Mouse (Mus musculus) myocyte (in vitro differentiated cells): ENCODE data around the gene Tmc8. TPM values are rescaled to one million over a fixed set of nuclear protein-coding genes. Genes with fewer than 3 reads are reported as not detected.

Source experiments
- H3K27me3 ChIP-seq: one replicate; pipeline ENCODE4 v1.6.1; 2011; ENCODE audit not compliant: control insufficient read depth, insufficient read depth, insufficient read length
- H3K36me3 ChIP-seq: one replicate; pipeline ENCODE4 v1.6.1; 2011; ENCODE audit not compliant: control insufficient read depth, insufficient read depth
- H3K4me2 ChIP-seq: one replicate; pipeline ENCODE4 v1.6.1; 2011; ENCODE audit warnings: low read depth, control low read depth
- H3K4me3 ChIP-seq: one replicate; pipeline ENCODE4 v1.5.1; 2011; ENCODE audit warnings: mild to moderate bottlenecking, control low read depth, moderate library complexity
- H3K79me2 ChIP-seq: one replicate; pipeline ENCODE4 v1.6.1; 2011; ENCODE audit not compliant: control insufficient read depth, insufficient read depth
- H3ac ChIP-seq: one replicate; pipeline ENCODE4 v1.6.1; 2011; ENCODE audit not compliant: control insufficient read depth, insufficient read length
- CEBPB ChIP-seq: IDR thresholded peaks from 2 replicates; pipeline ENCODE4 v1.6.1; 2011; ENCODE audit warnings: mild to moderate bottlenecking, moderate library complexity; ENCODE audit not compliant: poor library complexity, insufficient read depth, severe bottlenecking
- E2F4 ChIP-seq: IDR thresholded peaks from one replicate; pipeline ENCODE4 v1.6.1; 2011; ENCODE audit warnings: mild to moderate bottlenecking, control low read depth, moderate library complexity; ENCODE audit not compliant: insufficient read depth
- MAX ChIP-seq: IDR thresholded peaks from one replicate; pipeline ENCODE4 v1.6.1; 2011; ENCODE audit warnings: low read depth, mild to moderate bottlenecking, control low read depth
- MYOD1 ChIP-seq, 3 experiments: IDR thresholded peaks; one replicate each; pipeline ENCODE4 v1.6.1; 2011; ENCODE audit warnings: control low read depth in 2 of 3, low read depth in 2 of 3, mild to moderate bottlenecking in 2 of 3, moderate library complexity in 1 of 3; ENCODE audit not compliant: insufficient read length in 2 of 3, control insufficient read depth in 1 of 3
- MYOG ChIP-seq, 3 experiments: IDR thresholded peaks; one replicate each; pipeline ENCODE4 v1.6.1; 2011; ENCODE audit warnings: control low read depth in 2 of 3, low read depth in 2 of 3, mild to moderate bottlenecking in 2 of 3; ENCODE audit not compliant: insufficient read length in 2 of 3, control insufficient read depth in 1 of 3, insufficient read depth in 1 of 3
- POLR2A ChIP-seq: IDR thresholded peaks from one replicate; pipeline ENCODE4 v1.6.1; 2011; ENCODE audit warnings: low read depth, mild to moderate bottlenecking, control low read depth, moderate library complexity; ENCODE audit not compliant: insufficient read length
- POLR2AphosphoS2 ChIP-seq: IDR thresholded peaks from one replicate; pipeline ENCODE4 v1.6.1; 2011; ENCODE audit warnings: low read depth, control low read depth; ENCODE audit not compliant: insufficient read length
- REST ChIP-seq: IDR thresholded peaks from one replicate; pipeline ENCODE4 v1.6.1; 2011; ENCODE audit warnings: mild to moderate bottlenecking, control low read depth, moderate library complexity; ENCODE audit not compliant: insufficient read depth, insufficient read length
- SRF ChIP-seq: IDR thresholded peaks from one replicate; pipeline ENCODE4 v1.6.1; 2011; ENCODE audit warnings: low read depth; ENCODE audit not compliant: control insufficient read depth, insufficient read length
- TCF12 ChIP-seq: IDR thresholded peaks from one replicate; pipeline ENCODE4 v1.6.1; 2011; ENCODE audit warnings: mild to moderate bottlenecking, control low read depth; ENCODE audit not compliant: poor library complexity, insufficient read depth, severe bottlenecking
- TCF3 ChIP-seq: IDR thresholded peaks from one replicate; pipeline ENCODE4 v1.6.1; 2011; ENCODE audit warnings: low read depth, control low read depth; ENCODE audit not compliant: insufficient read length
- USF1 ChIP-seq: IDR thresholded peaks from one replicate; pipeline ENCODE4 v1.6.1; 2011; ENCODE audit warnings: low read depth, mild to moderate bottlenecking, control low read depth, moderate library complexity
- polyA plus RNA-seq: library from polyadenylated mRNA; unstranded; fragments of >200 nt; fragmentation: generic; extraction: Trizol; gene quantifications from one replicate; pipeline ENCODE4 v1.2.1, GENCODE M21; 2012; ENCODE audit warnings: missing spikeins

Gene Tmc8
- 0.19 TPM for polyA plus RNA-seq

DNA sequence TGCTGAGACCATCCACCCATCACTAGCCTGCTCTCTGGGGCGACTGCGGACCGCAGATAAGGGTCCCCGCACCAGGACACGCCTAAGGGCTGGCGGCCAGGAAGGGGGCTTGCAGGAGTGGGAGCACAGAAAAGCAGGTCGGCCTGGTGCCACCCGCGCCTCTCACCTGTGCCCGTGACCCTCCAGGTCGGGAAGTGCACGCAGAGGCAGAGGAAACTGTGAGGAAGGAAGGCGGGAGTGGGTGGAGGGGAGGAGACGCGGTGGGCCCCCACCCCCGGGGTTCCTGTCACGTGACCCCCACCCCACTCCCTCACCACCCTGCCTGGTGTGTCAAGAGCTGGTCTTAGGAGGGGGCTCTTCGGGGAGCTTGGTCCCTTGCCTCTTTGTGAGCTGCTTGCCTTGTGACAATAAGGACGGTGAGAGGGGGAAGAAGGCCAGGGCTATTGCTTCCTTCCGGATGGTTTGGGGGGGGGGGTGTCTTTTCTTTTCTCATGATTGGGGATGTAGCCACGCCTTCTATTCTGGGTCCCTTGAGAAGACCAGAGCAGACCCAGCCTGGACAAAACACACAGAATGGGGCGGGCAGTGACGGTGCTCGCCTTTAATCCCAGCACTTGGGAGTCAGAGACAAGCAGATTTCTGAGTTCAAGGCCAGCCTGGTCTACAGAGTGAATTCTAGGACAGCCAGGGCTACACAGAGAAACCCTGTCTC is at the start of gene Tmc8, which contains the start of gene Tmc6:
Gene Tmc8, plus strand, starts transcription at position 84 of the 712 bp plus-strand sequence.
Gene Tmc6, minus strand, starts transcription at position 206 of the 712 bp plus-strand sequence.
- Histone ChIP-seq H3K27me3 (no peaks in the 10 kb centered on the region), H3K4me3 (peak within 1 kb of the TSS; percentile 59), H3ac (no peak within 1 kb of the TSS), H3K79me2 (no peaks in the 10 kb centered on the region), H3K4me2 (peak within 1 kb of the TSS; percentile 94), H3K36me3 (no peaks in the 10 kb centered on the region)
- no peak for TF ChIP-seq TCF3
- TF ChIP-seq TCF12, result no peak
- TF ChIP-seq E2F4, result no peak
- TF ChIP-seq USF1, result no peak
- TF ChIP-seq SRF, result no peak
- TF ChIP-seq CEBPB, result no peak
- TF ChIP-seq MYOD1 (IDR thresholded peaks at IDR 0.05; ENCODE audit: control insufficient read depth in 1 of 3, insufficient read length in 2 of 3, low read depth in 2 of 3), result no peak
- TF ChIP-seq REST, result no peak
- TF ChIP-seq POLR2AphosphoS2, result no peak
- no peak for TF ChIP-seq MYOG (IDR thresholded peaks at IDR 0.05; ENCODE audit: control insufficient read depth in 1 of 3, insufficient read depth in 1 of 3, insufficient read length in 2 of 3, low read depth in 2 of 3)
- no peak for TF ChIP-seq POLR2A
- no peak for TF ChIP-seq MAX

GRCm38 (mm10) chr11:117736037-117736689 is 45.7 kb upstream of the Tmc8 start:
- H3K4me3 ChIP-seq, result no peak overlapping the region
- H3ac ChIP-seq, result no peak overlapping the region
- no peaks in the 10 kb centered on the region for H3K27me3 ChIP-seq
- H3K4me2 ChIP-seq, result no peak overlapping the region
- no peaks in the 10 kb centered on the region for H3K79me2 ChIP-seq
- H3K36me3 ChIP-seq, result peaks cover 11% of the 10 kb centered on the region
- TF ChIP-seq USF1, result no peak
- no peak for TF ChIP-seq CEBPB
- TF ChIP-seq MYOG (IDR thresholded peaks at IDR 0.05; ENCODE audit: control insufficient read depth in 1 of 3, insufficient read depth in 1 of 3, insufficient read length in 2 of 3, low read depth in 2 of 3), result peak in 1 of 3 experiments; percentile 18
- no peak for TF ChIP-seq TCF12
- no peak for TF ChIP-seq REST
- TF ChIP-seq SRF, result no peak
- TF ChIP-seq MYOD1 (IDR thresholded peaks at IDR 0.05; ENCODE audit: control insufficient read depth in 1 of 3, insufficient read length in 2 of 3, low read depth in 2 of 3), result peak in 1 of 3 experiments; percentile 39

- Histone ChIP-seq H3ac (no peak overlapping the region), H3K4me2 (no peak overlapping the region), H3K27me3 (no peaks in the 10 kb centered on the region), H3K4me3 (no peak overlapping the region), H3K79me2 (no peaks in the 10 kb centered on the region), H3K36me3 (peaks cover 13% of the 10 kb centered on the region)
- TF ChIP-seq MYOD1 (IDR thresholded peaks at IDR 0.05; ENCODE audit: control insufficient read depth in 1 of 3, insufficient read length in 2 of 3, low read depth in 2 of 3) (no peak), POLR2A (no peak), POLR2AphosphoS2 (no peak), REST (no peak), MYOG (IDR thresholded peaks at IDR 0.05; ENCODE audit: control insufficient read depth in 1 of 3, insufficient read depth in 1 of 3, insufficient read length in 2 of 3, low read depth in 2 of 3) (no peak), MAX (no peak), E2F4 (no peak), TCF12 (no peak), TCF3 (no peak), USF1 (no peak), SRF (no peak), CEBPB (no peak)
These were observed 43.8 kb upstream of the Tmc8 start for GRCm38 (mm10) chr11:117738123-117738522.

GRCm38 (mm10) chr11:117741128-117741527 is 40.7 kb upstream of the Tmc8 start:
- Histone ChIP-seq H3K79me2 (no peaks in the 10 kb centered on the region), H3K4me3 (no peak overlapping the region), H3ac (no peak overlapping the region), H3K36me3 (peaks cover 30% of the 10 kb centered on the region), H3K27me3 (no peaks in the 10 kb centered on the region), H3K4me2 (no peak overlapping the region)
- TF ChIP-seq SRF (no peak), E2F4 (no peak), MYOG (IDR thresholded peaks at IDR 0.05; ENCODE audit: control insufficient read depth in 1 of 3, insufficient read depth in 1 of 3, insufficient read length in 2 of 3, low read depth in 2 of 3) (no peak), TCF12 (no peak), TCF3 (no peak), POLR2AphosphoS2 (no peak), MYOD1 (IDR thresholded peaks at IDR 0.05; ENCODE audit: control insufficient read depth in 1 of 3, insufficient read length in 2 of 3, low read depth in 2 of 3) (no peak), POLR2A (no peak), USF1 (no peak), REST (no peak), MAX (no peak), CEBPB (no peak)
